Mouse (Mus musculus) embryonic facial prominence, embryonic 11.5 days (tissue): Measurements from ENCODE around the gene Abcb5. TPM values are rescaled to one million over a fixed set of nuclear protein-coding genes. Genes with fewer than 3 reads are reported as not detected.

Source experiments
- ATAC-seq: fragments of 200-750 bp; cut with Nextera tagmentation; replicated peaks from 2 replicates; pipeline ENCODE4 v1.8.0; 2017; ENCODE audit warnings: low read depth; ENCODE audit not compliant: insufficient number of reproducible peaks, low FRiP score, low TSS enrichment
- DNase-seq: peaks from one replicate; pipeline ENCODE4 v3.0.0-alpha.2; 2015; ENCODE audit warnings: low spot score
- H3K27ac ChIP-seq: fragments of 300-500 bp; sonication (generic); replicated peaks from 2 replicates; pipeline ENCODE4 v1.5.1; 2014; ENCODE audit warnings: mild to moderate bottlenecking, low read depth, low read length, control low read depth
- H3K27me3 ChIP-seq: fragments of 300-500 bp; sonication (generic); 2 replicates; pipeline ENCODE4 v1.6.1; 2014; ENCODE audit warnings: mild to moderate bottlenecking, low read length, moderate library complexity, mixed read lengths; ENCODE audit not compliant: control insufficient read depth, insufficient read depth
- H3K36me3 ChIP-seq: fragments of 300-500 bp; sonication (generic); replicated peaks from 2 replicates; pipeline ENCODE4 v1.6.1; 2014; ENCODE audit warnings: low read depth, mild to moderate bottlenecking, low read length, moderate library complexity, mixed read lengths; ENCODE audit not compliant: control insufficient read depth, insufficient read depth
- H3K4me1 ChIP-seq: fragments of 300-500 bp; sonication (generic); 2 replicates; pipeline ENCODE4 v1.6.1; 2014; ENCODE audit warnings: low read length, mixed read lengths; ENCODE audit not compliant: control insufficient read depth, insufficient read depth
- H3K4me2 ChIP-seq: fragments of 300-500 bp; sonication (generic); 2 replicates; pipeline ENCODE4 v1.6.1; 2014; ENCODE audit warnings: low read depth, mild to moderate bottlenecking, control low read depth, low read length, moderate library complexity
- H3K4me3 ChIP-seq: fragments of 300-500 bp; sonication (generic); 2 replicates; pipeline ENCODE4 v1.5.1; 2014; ENCODE audit warnings: low read depth, low read length, control low read depth
- H3K9ac ChIP-seq: fragments of 300-500 bp; sonication (generic); replicated peaks from 2 replicates; pipeline ENCODE4 v1.6.1; 2014; ENCODE audit warnings: mild to moderate bottlenecking, control low read depth, low read length
- H3K9me3 ChIP-seq: fragments of 300-500 bp; sonication (generic); replicated peaks from 2 replicates; pipeline ENCODE4 v1.6.1; 2016; ENCODE audit warnings: mild to moderate bottlenecking, low read length, inconsistent platforms, mixed read lengths; ENCODE audit not compliant: control insufficient read depth
- WGBS: fragments of 180-500 bp; shearing (Covaris S2); extraction: QIAGEN DNeasy Blood & Tissue Kit; methylation state at CpG from one replicate; pipeline ENCODE4 v1.1.7; 2014; 5-methylcytosine and 5-hydroxymethylcytosine counted together
- polyA plus RNA-seq: library from polyadenylated mRNA; unstranded; fragments of >200 nt; fragmentation: Nextera tagmentation; extraction: Ambion mirVana; gene quantifications from 2 replicates; pipeline ENCODE4 v1.2.1, GENCODE M21; 2014

The Abcb5 gene
- polyA plus RNA-seq, 1 experiment from 2014 or later = not detected

- Histone ChIP-seq H3K27me3 (peaks cover 59% of the 10 kb centered on the region), H3K4me2 (peak overlapping the region; percentile 54; the same call in 1 of the 2 replicates), H3K4me3 (peak overlapping the region; percentile 40), H3K9me3 (no peaks in the 10 kb centered on the region), H3K27ac (no peak overlapping the region), H3K9ac (no peak overlapping the region), H3K4me1 (peaks cover 4% of the 10 kb centered on the region), H3K36me3 (no peaks in the 10 kb centered on the region)
- no peak for ATAC-seq
- no peak for DNase-seq
- WGBS = under 1% methylated on average over 17 of the region's 17 CpGs
Measured at GRCm38 (mm10) chr12:118847381-118847780, 118.8 kb downstream of the Abcb5 start.

- Histone ChIP-seq H3K9ac (no peak overlapping the region), H3K4me1 (peaks cover 4% of the 10 kb centered on the region), H3K4me3 (peak overlapping the region; percentile 40), H3K4me2 (peak overlapping the region; percentile 54), H3K36me3 (no peaks in the 10 kb centered on the region), H3K9me3 (no peaks in the 10 kb centered on the region), H3K27ac (0 out of 2 replicates have a peak overlapping the region, but pooled peaks have one; percentile 22), H3K27me3 (peaks cover 56% of the 10 kb centered on the region)
- WGBS = 0% methylated on average over 59 of the region's 59 CpGs
- ATAC-seq = peak; percentile 21
- DNase-seq = peak; percentile 74
Measured at GRCm38 (mm10) chr12:118846649-118847321, 119.4 kb downstream of the Abcb5 start.

DNA sequence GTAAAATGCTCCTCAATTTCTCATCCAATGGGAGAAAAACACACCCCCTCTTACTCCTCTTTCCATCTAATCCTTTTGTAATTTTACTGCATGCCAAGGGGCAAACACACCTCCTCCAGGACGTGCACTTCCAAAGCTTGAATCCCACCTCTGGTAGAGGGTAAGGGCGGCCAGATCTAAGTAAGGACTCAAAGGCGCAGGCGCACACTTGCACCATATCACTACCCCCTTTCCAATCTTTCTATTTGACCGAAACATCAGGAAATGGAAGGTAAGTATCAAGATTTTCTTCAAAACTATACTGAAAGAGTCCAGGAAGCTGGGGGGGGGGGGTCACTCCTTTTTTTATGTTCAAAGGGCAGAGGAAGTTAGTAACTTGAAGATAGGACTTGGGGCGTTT is 120.0 kb downstream of the Abcb5 start, which contains the start of gene Sp8:
Gene Sp8 (plus strand): TSS at position 109 of the 400 bp plus-strand sequence.
- Histone ChIP-seq H3K9me3 (no peaks in the 10 kb centered on the region), H3K36me3 (no peaks in the 10 kb centered on the region), H3K27ac (0 out of 2 replicates have a peak within 1 kb of the TSS, but pooled peaks have one; percentile 22), H3K4me3 (peak within 1 kb of the TSS; percentile 40), H3K9ac (no peak within 1 kb of the TSS), H3K4me1 (peaks cover 4% of the 10 kb centered on the region), H3K27me3 (peaks cover 56% of the 10 kb centered on the region), H3K4me2 (peak within 1 kb of the TSS; percentile 54)
- DNase-seq (peak; percentile 27), ATAC-seq (no peak)
- 0% methylated on average over 6 of the region's 6 CpGs for WGBS

GRCm38 (mm10) chr12:118845351-118845750 is 120.9 kb downstream of the Abcb5 start:
- H3K36me3 ChIP-seq = no peaks in the 10 kb centered on the region
- WGBS = 4% methylated on average over 3 of the region's 3 CpGs
- no peak overlapping the region for H3K4me3 ChIP-seq
- no peak overlapping the region for H3K9ac ChIP-seq
- no peaks in the 10 kb centered on the region for H3K9me3 ChIP-seq
- H3K4me1 ChIP-seq = peaks cover 4% of the 10 kb centered on the region
- no peak overlapping the region for H3K27ac ChIP-seq
- H3K27me3 ChIP-seq = peaks cover 58% of the 10 kb centered on the region
- ATAC-seq (no peak), DNase-seq (no peak)
- no peak overlapping the region for H3K4me2 ChIP-seq

DNA sequence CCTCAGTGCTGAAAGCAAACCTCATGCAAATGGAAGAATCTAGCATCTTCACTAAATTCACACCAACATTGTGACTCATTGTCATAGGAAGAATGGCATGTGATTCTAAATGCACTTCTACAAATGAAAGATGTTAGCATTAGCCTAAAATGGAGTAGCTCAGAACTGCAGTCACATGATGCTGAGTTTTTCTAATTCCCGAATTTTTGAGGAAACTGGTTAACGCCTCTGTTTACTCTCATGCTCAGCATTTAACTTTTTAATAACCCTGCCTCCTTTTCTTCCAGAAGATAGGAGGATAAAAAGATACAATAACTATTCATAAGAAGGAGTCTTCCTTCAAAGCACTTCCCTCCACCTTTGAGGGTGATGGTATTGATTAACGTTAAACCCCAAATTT is 121.4 kb downstream of the Abcb5 start:
- ATAC-seq (no peak), DNase-seq (no peak)
- Histone ChIP-seq H3K36me3 (no peaks in the 10 kb centered on the region), H3K4me2 (no peak overlapping the region), H3K27ac (no peak overlapping the region), H3K4me3 (no peak overlapping the region), H3K9me3 (no peaks in the 10 kb centered on the region), H3K4me1 (peaks cover 4% of the 10 kb centered on the region), H3K27me3 (peaks cover 54% of the 10 kb centered on the region), H3K9ac (no peak overlapping the region)
- WGBS = 10% methylated on average over 3 of the region's 3 CpGs

- no peaks in the 10 kb centered on the region for H3K9me3 ChIP-seq
- ATAC-seq = no peak
- no peaks in the 10 kb centered on the region for H3K36me3 ChIP-seq
- DNase-seq = peak; percentile 3
- H3K27me3 ChIP-seq = peaks cover 51% of the 10 kb centered on the region
- H3K4me1 ChIP-seq = peaks cover 4% of the 10 kb centered on the region
- H3K4me3 ChIP-seq = no peak overlapping the region
- no peak overlapping the region for H3K27ac ChIP-seq
- H3K4me2 ChIP-seq = no peak overlapping the region
- H3K9ac ChIP-seq = no peak overlapping the region
Measured at GRCm38 (mm10) chr12:118844111-118844510, 122.1 kb downstream of the Abcb5 start.

GRCm38 (mm10) chr12:118842671-118843411 is 123.4 kb downstream of the Abcb5 start:
- DNase-seq (peak; percentile 52), ATAC-seq (peak; percentile 53)
- peak overlapping the region; percentile 15; the same call in 1 of the 2 replicates for H3K4me3 ChIP-seq
- peak overlapping the region; percentile 44 for H3K9ac ChIP-seq
- peak overlapping the region; percentile 32 for H3K4me2 ChIP-seq
- H3K4me1 ChIP-seq = peaks cover 4% of the 10 kb centered on the region
- under 1% methylated on average over 33 of the region's 33 CpGs for WGBS
- H3K9me3 ChIP-seq = no peaks in the 10 kb centered on the region
- H3K27me3 ChIP-seq = peaks cover 50% of the 10 kb centered on the region
- H3K27ac ChIP-seq = no peak overlapping the region
- no peaks in the 10 kb centered on the region for H3K36me3 ChIP-seq
